Mouse (Mus musculus): ENCODE results near the gene Zfp811. TPM values are rescaled to one million over a fixed set of nuclear protein-coding genes. Genes with fewer than 3 reads are reported as not detected.
"Not testable (repeated sequence)": the region's sequence is repeated elsewhere in the genome, so short reads cannot be mapped to it uniquely, and the experiment has no call there.

Zfp811 gene
- total RNA-seq (2018; cell fraction: chromatin; rRNA removed), result 100 to 1,000 TPM in 2 of 26 experiments, 10 to 100 TPM in 12, 1 to 10 TPM in 10, under 1 TPM in 2; 0.75 to 178 (median 15.1) TPM
- 1 to 10 TPM in 13 of 26 experiments, under 1 TPM in 8, not detected in 5; 0.04 to 7.9 (median 3.1) TPM for total RNA-seq (2018; cell fraction: cytosol; rRNA removed)
- total RNA-seq (2018; cell fraction: nucleus; rRNA removed), result 10 to 100 TPM in 14 of 26 experiments, 1 to 10 TPM in 4, under 1 TPM in 8; 0.25 to 44.0 (median 14.2) TPM
- polyA plus RNA-seq (2018), result 0.06 to 0.16 TPM in 2 of 3 replicates, not detected in the other

- H3K27ac ChIP-seq, result no peak within 1 kb of the TSS
- no peaks in the 10 kb centered on the region for H3K36me3 ChIP-seq (ENCODE audit: inconsistent target)
- H3K4me3 ChIP-seq (ENCODE audit: inconsistent target), result no peak within 1 kb of the TSS
- WGBS (ENCODE audit: missing documents), result 17% methylated on average over 14 of the region's 17 CpGs
- no peaks in the 10 kb centered on the region for H3K79me2 ChIP-seq (ENCODE audit: inconsistent target)
These were observed at the start of gene Zfp811 for GRCm38 (mm10) chr17:32809544-32810374. TSS of gene Zfp811 (minus strand) at chr17:32809931.

GRCm38 (mm10) chr17:32856713-32857112 is 47.0 kb upstream of the Zfp811 start:
- H3K79me2 ChIP-seq (ENCODE audit: inconsistent target), result not testable (repeated sequence)
- WGBS (ENCODE audit: missing documents), result no CpG with 5 or more reads among the region's 6 CpGs

GRCm38 (mm10) chr17:32851581-32851980 is 41.9 kb upstream of the Zfp811 start:
- WGBS (ENCODE audit: missing documents), result 86% methylated on average over 7 of the region's 7 CpGs
- Histone ChIP-seq H3K79me2 (ENCODE audit: inconsistent target) (no peaks in the 10 kb centered on the region), H3K4me3 (ENCODE audit: inconsistent target) (no peak overlapping the region), H3K36me3 (ENCODE audit: inconsistent target) (no peaks in the 10 kb centered on the region), H3K27ac (no peak overlapping the region)

More at GRCm38 (mm10) chr17:32856713-32857112, 47.0 kb upstream of the Zfp811 start:
- not testable (repeated sequence) for H3K36me3 ChIP-seq (ENCODE audit: inconsistent target); H3K27ac ChIP-seq; H3K4me3 ChIP-seq (ENCODE audit: inconsistent target)

- WGBS (ENCODE audit: missing documents), result 91% methylated on average over 2 of the region's 2 CpGs
- no peak overlapping the region for H3K4me3 ChIP-seq (ENCODE audit: inconsistent target)
- H3K36me3 ChIP-seq (ENCODE audit: inconsistent target), result no peaks in the 10 kb centered on the region
- no peaks in the 10 kb centered on the region for H3K79me2 ChIP-seq (ENCODE audit: inconsistent target)
- no peak overlapping the region for H3K27ac ChIP-seq
These were observed 31.7 kb upstream of the Zfp811 start for GRCm38 (mm10) chr17:32841388-32841787.

GRCm38 (mm10) chr17:32839083-32839802 is 29.5 kb upstream of the Zfp811 start:
- WGBS (ENCODE audit: missing documents), result 57% methylated on average over 15 of the region's 15 CpGs
- no peak overlapping the region for H3K27ac ChIP-seq

DNA sequence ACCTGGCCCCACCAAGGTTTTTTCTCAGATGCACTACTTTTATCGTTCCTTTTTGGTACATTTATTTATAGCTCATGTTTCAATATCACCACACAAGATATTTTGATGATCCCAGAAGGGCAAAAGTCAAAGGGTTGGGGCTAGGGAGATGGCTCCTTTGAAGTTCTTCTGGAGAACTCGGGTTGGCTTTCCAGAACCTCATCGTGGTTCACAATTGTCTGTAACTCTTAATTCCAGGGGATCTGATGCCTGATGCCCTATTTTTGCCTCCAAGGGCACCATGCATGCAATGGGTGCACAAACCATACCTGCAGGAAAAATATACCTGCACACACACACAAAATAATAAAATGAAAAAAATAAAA is 20.7 kb upstream of the Zfp811 start:
- H3K4me3 ChIP-seq (ENCODE audit: inconsistent target), result peak overlapping the region; percentile 65
- no peaks in the 10 kb centered on the region for H3K36me3 ChIP-seq (ENCODE audit: inconsistent target)
- H3K27ac ChIP-seq, result no peak overlapping the region
- peaks cover 31% of the 10 kb centered on the region for H3K79me2 ChIP-seq (ENCODE audit: inconsistent target)
- 43% methylated on average over 3 of the region's 3 CpGs for WGBS (ENCODE audit: missing documents)

More at GRCm38 (mm10) chr17:32839083-32839802, 29.5 kb upstream of the Zfp811 start:
- Histone ChIP-seq H3K79me2 (ENCODE audit: inconsistent target) (no peaks in the 10 kb centered on the region), H3K4me3 (ENCODE audit: inconsistent target) (no peak overlapping the region), H3K36me3 (ENCODE audit: inconsistent target) (no peaks in the 10 kb centered on the region)

DNA sequence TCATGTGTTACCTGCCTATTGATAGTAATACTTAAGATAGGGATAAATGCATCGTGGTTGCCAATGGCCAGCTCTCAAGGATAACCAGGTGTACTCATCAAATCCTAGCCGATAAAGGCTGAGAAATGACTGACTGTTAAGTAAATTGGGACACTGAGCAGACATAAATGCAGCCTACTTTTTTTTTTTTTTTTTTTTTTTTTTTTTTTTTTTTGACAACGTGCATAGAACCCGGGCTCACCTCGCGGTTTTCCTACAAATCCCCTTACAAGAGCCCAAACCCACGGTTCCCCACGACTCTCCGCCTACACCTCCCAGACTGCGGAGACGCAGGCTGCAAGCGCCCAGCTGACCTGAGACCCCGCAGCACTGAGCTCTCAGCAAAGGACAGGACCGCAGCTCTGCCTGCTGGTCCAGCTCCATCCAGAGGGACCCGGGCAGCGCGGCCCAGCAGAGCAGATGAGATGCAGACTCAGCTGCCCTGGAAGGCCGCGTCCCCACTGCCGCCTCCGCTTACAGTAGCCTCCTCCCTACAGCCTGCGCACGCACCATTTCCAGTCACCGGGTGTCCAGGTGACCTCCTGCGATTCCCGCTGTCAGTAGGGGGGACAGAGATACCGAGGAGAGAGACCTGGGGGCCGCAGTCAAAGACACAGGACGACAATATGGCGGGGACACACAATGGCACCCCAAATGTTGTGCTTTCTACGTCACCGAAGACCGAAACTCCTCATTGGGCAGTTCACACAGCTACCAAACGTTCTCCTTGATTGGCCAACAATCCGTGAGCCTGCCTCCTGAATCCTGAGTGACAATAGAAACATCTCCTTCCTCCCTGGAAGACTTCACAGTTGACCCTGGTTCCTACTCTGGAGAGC is 20.0 kb upstream of the Zfp811 start, which contains the start of gene Zfp799:
TSS of gene Zfp799 (minus strand) at position 722 of the 878 bp plus-strand sequence.
- H3K79me2 ChIP-seq (ENCODE audit: inconsistent target), result peaks cover 37% of the 10 kb centered on the region
- H3K27ac ChIP-seq, result 0 out of 2 replicates have a peak within 1 kb of the TSS, but pooled peaks have one; percentile 22
- 4% methylated on average over 34 of the region's 35 CpGs for WGBS (ENCODE audit: missing documents)
- H3K4me3 ChIP-seq (ENCODE audit: inconsistent target), result peak within 1 kb of the TSS; percentile 65
- no peaks in the 10 kb centered on the region; the same call in 1 of the 2 replicates for H3K36me3 ChIP-seq (ENCODE audit: inconsistent target)

DNA sequence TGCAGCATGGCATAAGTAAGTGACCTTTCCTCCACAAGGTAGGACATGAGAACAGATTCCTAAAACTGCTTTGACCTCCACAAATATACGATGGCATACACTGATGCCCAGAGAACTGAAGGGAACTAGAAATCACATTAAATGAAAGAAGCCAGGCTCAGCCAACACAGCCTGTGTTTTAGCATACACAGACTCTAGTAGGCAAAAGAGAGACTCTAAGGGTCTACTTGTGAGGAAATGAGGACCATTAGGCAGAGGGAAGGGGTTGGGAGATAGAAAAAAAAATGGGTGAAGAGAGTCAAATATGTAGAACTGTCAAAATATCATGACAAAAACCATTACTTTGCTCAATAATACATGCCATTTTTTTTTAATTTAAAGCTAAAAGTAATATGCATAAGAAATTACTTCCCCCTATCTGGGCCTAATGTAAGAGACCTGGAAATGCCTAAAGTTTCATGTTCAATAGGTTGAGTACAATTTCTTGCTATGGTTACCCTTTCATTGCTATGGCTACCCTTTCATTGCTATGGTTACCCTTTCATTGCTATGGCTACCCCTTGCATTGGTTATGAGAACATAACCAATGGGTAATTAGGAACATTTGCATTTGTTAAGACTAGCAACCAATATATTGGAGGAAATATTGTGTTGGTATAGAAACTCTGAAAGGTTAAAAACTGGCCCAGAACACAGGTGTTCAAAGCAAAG is 6.5 kb upstream of the Zfp811 start:
- no peak overlapping the region for H3K4me3 ChIP-seq (ENCODE audit: inconsistent target)
- peaks cover 27% of the 10 kb centered on the region for H3K36me3 ChIP-seq (ENCODE audit: inconsistent target)
- no peaks in the 10 kb centered on the region for H3K79me2 ChIP-seq (ENCODE audit: inconsistent target)
- WGBS (ENCODE audit: missing documents), result 100% methylated on average over 1 of the region's 1 CpGs
- no peak overlapping the region for H3K27ac ChIP-seq

- Histone ChIP-seq H3K27ac (no peak overlapping the region), H3K36me3 (ENCODE audit: inconsistent target) (peaks cover 8% of the 10 kb centered on the region), H3K4me3 (ENCODE audit: inconsistent target) (no peak overlapping the region), H3K79me2 (ENCODE audit: inconsistent target) (no peaks in the 10 kb centered on the region)
- 96% methylated on average over 7 of the region's 7 CpGs for WGBS (ENCODE audit: missing documents)
These were observed 4.4 kb upstream of the Zfp811 start for GRCm38 (mm10) chr17:32814136-32814535.

GRCm38 (mm10) chr17:32810648-32811047 is 917 bp upstream of the Zfp811 start:
- no peak overlapping the region for H3K4me3 ChIP-seq (ENCODE audit: inconsistent target)
- WGBS (ENCODE audit: missing documents), result 11% methylated on average over 1 of the region's 1 CpGs

DNA sequence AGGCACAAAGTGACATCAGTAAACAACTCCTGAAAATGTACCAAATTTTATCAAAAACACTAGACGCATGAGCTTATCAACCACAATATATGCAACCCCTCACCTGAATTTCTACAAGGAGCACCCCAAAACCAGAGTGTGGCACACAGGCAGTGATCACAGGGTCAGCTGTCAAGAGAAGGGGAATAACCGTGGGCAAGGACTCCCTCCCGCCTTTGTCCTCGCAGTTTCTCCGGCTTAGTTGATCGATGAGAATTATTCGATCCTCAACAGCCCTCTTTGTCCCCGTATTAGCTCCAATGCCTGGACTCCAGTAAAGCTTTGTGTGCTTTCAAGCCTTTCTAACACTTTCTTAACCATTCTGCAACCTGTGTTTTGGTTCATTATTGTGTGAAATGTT is 810 bp downstream of the Zfp811 start:
- H3K36me3 ChIP-seq (ENCODE audit: inconsistent target), result no peaks in the 10 kb centered on the region
- H3K79me2 ChIP-seq (ENCODE audit: inconsistent target), result no peaks in the 10 kb centered on the region
- 21% methylated on average over 8 of the region's 8 CpGs for WGBS (ENCODE audit: missing documents)
- H3K27ac ChIP-seq, result no peak overlapping the region
- no peak overlapping the region for H3K4me3 ChIP-seq (ENCODE audit: inconsistent target)

More at GRCm38 (mm10) chr17:32810648-32811047, 917 bp upstream of the Zfp811 start:
- Histone ChIP-seq H3K36me3 (ENCODE audit: inconsistent target) (no peaks in the 10 kb centered on the region), H3K79me2 (ENCODE audit: inconsistent target) (no peaks in the 10 kb centered on the region), H3K27ac (no peak overlapping the region)

DNA sequence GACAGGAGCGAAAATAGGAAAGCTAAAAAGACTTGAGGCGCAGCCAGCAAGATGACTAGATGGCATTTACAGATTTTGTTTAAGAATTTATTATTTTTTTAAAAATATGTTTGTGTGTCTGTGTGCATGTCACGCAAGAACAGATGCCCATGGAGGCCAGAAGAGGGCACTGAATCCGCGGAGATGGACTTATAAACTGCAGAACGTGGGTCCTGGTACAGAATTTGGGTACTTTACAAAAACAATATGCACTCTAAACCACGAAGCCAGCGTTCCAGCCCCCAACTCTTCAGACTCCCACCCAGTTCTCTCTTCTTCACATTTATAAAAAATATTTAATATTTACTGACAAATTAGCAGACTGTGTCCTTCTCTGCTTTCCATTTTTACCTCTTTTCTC is 20.5 kb downstream of the Zfp811 start:
- H3K79me2 ChIP-seq (ENCODE audit: inconsistent target), result peaks cover 38% of the 10 kb centered on the region
- H3K36me3 ChIP-seq (ENCODE audit: inconsistent target), result peaks cover 2% of the 10 kb centered on the region; the same call in 1 of the 2 replicates
- no peak overlapping the region for H3K4me3 ChIP-seq (ENCODE audit: inconsistent target)
- H3K27ac ChIP-seq, result no peak overlapping the region
- 92% methylated on average over 8 of the region's 8 CpGs for WGBS (ENCODE audit: missing documents)

DNA sequence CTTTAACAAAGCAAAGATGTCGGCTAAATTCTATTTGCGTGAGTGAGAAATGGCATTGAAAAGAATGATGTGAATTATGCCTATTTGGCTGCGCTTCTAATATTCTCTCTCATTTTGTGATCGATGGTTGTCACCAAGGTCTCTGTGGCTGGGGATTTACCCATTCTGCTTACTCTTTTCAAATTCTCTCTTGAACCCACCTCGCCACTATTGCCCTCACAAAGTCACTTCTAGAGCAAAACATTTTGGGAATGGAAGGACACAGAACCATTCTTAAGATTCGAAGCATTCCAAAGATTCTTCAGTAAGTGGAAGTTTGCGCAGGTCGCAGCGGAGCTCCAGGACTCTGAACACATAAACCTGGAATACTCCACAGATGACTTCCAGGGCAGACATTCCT is 21.2 kb downstream of the Zfp811 start:
- Histone ChIP-seq H3K79me2 (ENCODE audit: inconsistent target) (peaks cover 44% of the 10 kb centered on the region), H3K36me3 (ENCODE audit: inconsistent target) (peaks cover 9% of the 10 kb centered on the region; the same call in 1 of the 2 replicates), H3K4me3 (ENCODE audit: inconsistent target) (peak overlapping the region; percentile 64), H3K27ac (peak overlapping the region; percentile 47; the same call in 1 of the 2 replicates)
- WGBS (ENCODE audit: missing documents), result 32% methylated on average over 9 of the region's 9 CpGs
